Mouse (Mus musculus) heart, adult 2 months (tissue): ENCODE results near the gene Pcgf1.

Experiments
- CTCF ChIP-seq: fragments of 200-600 bp; IDR thresholded peaks from 2 replicates; pipeline ENCODE4 v1.8.1; 2022; ENCODE audit warnings: antibody characterized with exemption, mild to moderate bottlenecking, moderate library complexity
- EP300 ChIP-seq: fragments of 200-500 bp; IDR thresholded peaks from 2 replicates; pipeline ENCODE4 v1.6.1; 2011; ENCODE audit warnings: low read depth, low read length, control low read depth; ENCODE audit not compliant: insufficient read depth
- POLR2A ChIP-seq: fragments of 200-500 bp; IDR thresholded peaks from 2 replicates; pipeline ENCODE4 v1.6.1; 2011; ENCODE audit warnings: mild to moderate bottlenecking, low read depth, low read length, control low read depth; ENCODE audit not compliant: insufficient read depth

DNA sequence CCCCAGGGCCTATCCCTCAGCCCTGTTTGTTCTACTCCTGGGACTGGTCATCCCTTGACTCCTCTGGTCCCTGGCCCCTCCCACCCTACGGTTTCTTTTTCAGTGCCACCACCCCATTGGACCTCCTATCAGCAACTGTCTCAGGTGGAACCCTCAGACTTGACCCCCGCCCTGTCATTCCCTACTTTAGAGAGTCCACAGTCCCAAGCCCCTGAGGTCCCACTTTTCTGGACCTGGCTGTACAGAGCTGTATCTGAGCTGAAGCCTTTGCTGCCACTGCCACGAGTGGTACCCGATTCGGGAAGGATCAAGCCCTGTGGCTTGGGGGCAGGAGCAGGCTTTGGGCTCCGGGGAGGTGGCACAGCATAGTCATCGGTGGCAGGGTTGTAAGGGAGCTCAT lies 46.6 kb upstream of the Pcgf1 start:
- TF ChIP-seq CTCF (no peak), POLR2A (no peak), EP300 (no peak)
